Mouse (Mus musculus): Measurements from ENCODE around the gene Anxa8. TPM values are rescaled to one million over a fixed set of nuclear protein-coding genes. Genes with fewer than 3 reads are reported as not detected.

Anxa8 gene
- polyA plus RNA-seq, 1 experiment, result not detected

DNA sequence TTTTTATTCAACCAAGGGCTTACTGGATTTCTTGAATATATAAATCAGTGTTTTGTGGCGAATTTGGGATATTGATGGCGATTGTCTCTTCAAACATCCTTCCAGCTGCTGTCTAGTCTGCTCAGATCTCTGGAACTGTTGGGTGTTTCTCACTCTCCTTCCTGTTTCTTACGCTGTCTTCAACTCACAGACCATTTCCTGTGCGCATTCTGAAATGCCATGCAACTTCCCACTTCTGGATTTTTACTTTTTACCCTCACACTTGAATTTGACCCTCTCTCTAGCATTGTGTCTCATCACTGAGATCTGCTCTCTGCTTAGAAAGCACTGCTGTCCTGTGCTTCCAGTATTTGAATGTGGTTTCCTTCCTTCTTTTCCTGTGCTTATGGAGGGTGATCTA lies 21.8 kb downstream of the Anxa8 start:
- H3K4me3 ChIP-seq (ENCODE audit: insufficient read depth, low read length), result no peak overlapping the region
- TF ChIP-seq CTCF (IDR thresholded peaks at IDR 0.05; ENCODE audit: low read depth, low read length), result no peak
- TF ChIP-seq POLR2A (IDR thresholded peaks at IDR 0.05; ENCODE audit: borderline replicate concordance, low read depth, low read length), result no peak
- peaks cover 5% of the 10 kb centered on the region for H3K4me1 ChIP-seq (ENCODE audit: control insufficient read depth, insufficient read depth, low read length)
- no peak overlapping the region for H3K27ac ChIP-seq (ENCODE audit: insufficient read depth, low read depth, low read length)

GRCm38 (mm10) chr14:34114311-34114710 lies 28.5 kb downstream of the Anxa8 start:
- Histone ChIP-seq H3K27ac (ENCODE audit: insufficient read depth, low read depth, low read length) (no peak overlapping the region), H3K4me3 (ENCODE audit: insufficient read depth, low read length) (no peak overlapping the region), H3K4me1 (ENCODE audit: control insufficient read depth, insufficient read depth, low read length) (no peaks in the 10 kb centered on the region)
- TF ChIP-seq CTCF (IDR thresholded peaks at IDR 0.05; ENCODE audit: low read depth, low read length) (no peak), POLR2A (IDR thresholded peaks at IDR 0.05; ENCODE audit: borderline replicate concordance, low read depth, low read length) (no peak)

- Histone ChIP-seq H3K27ac (ENCODE audit: insufficient read depth, low read depth, low read length) (no peak overlapping the region), H3K4me1 (ENCODE audit: control insufficient read depth, insufficient read depth, low read length) (no peaks in the 10 kb centered on the region), H3K4me3 (ENCODE audit: insufficient read depth, low read length) (no peak overlapping the region)
- TF ChIP-seq POLR2A (IDR thresholded peaks at IDR 0.05; ENCODE audit: borderline replicate concordance, low read depth, low read length) (no peak), CTCF (IDR thresholded peaks at IDR 0.05; ENCODE audit: low read depth, low read length) (no peak)
Measured at GRCm38 (mm10) chr14:34119046-34119723, 33.4 kb downstream of the Anxa8 start.

- Histone ChIP-seq H3K4me1 (ENCODE audit: control insufficient read depth, insufficient read depth, low read length) (no peaks in the 10 kb centered on the region), H3K27ac (ENCODE audit: insufficient read depth, low read depth, low read length) (no peak overlapping the region), H3K4me3 (ENCODE audit: insufficient read depth, low read length) (no peak overlapping the region)
- TF ChIP-seq POLR2A (IDR thresholded peaks at IDR 0.05; ENCODE audit: borderline replicate concordance, low read depth, low read length) (no peak), CTCF (IDR thresholded peaks at IDR 0.05; ENCODE audit: low read depth, low read length) (no peak)
Measured at GRCm38 (mm10) chr14:34120016-34120910, 34.5 kb downstream of the Anxa8 start.

DNA sequence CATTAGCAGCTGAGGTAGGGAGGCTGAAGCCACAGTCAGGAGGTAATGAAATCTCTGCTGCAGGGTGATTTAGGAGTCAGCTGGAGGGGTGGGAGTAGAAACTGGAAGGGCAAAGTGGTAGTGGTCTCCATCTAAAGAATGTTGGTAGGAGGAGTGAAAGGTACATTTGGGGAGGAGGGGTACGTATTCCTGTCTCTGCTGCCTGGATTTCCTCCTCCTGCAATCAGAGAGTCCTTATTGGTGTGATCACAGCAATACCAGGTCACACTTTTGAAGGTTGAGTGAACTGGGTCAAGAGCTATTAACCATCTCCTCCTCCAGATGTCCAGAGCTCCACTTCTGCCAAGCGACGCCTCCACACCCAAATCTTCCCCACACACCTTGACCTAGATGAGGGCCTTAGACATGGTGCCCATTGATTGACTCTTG lies 35.2 kb downstream of the Anxa8 start:
- Histone ChIP-seq H3K4me1 (ENCODE audit: control insufficient read depth, insufficient read depth, low read length) (no peaks in the 10 kb centered on the region), H3K4me3 (ENCODE audit: insufficient read depth, low read length) (no peak overlapping the region), H3K27ac (ENCODE audit: insufficient read depth, low read depth, low read length) (no peak overlapping the region)
- no peak for TF ChIP-seq POLR2A (IDR thresholded peaks at IDR 0.05; ENCODE audit: borderline replicate concordance, low read depth, low read length)
- TF ChIP-seq CTCF (IDR thresholded peaks at IDR 0.05; ENCODE audit: low read depth, low read length), result no peak

GRCm38 (mm10) chr14:34121691-34122090 lies 35.9 kb downstream of the Anxa8 start:
- no peak overlapping the region for H3K4me3 ChIP-seq (ENCODE audit: insufficient read depth, low read length)
- H3K4me1 ChIP-seq (ENCODE audit: control insufficient read depth, insufficient read depth, low read length), result no peaks in the 10 kb centered on the region
- TF ChIP-seq POLR2A (IDR thresholded peaks at IDR 0.05; ENCODE audit: borderline replicate concordance, low read depth, low read length), result no peak
- H3K27ac ChIP-seq (ENCODE audit: insufficient read depth, low read depth, low read length), result no peak overlapping the region

DNA sequence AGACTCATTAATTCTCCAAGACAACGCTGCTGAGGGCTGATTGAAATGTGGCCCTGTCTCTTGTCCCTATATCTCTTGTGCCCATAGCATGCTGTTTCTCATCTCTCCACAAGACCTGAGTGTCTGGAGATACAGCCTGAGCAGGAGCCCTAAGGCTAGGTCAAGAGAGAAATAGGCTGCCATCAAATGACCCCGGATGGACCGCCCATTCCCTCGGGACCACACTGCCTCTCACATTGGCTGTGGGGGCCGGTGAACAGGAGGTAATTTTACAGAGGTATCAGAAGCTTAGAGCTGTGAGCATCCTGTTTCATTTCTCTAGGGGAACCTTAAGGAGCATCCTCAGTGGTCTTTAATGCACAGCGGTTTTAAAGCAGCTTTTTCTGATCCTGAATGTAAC lies 45.4 kb downstream of the Anxa8 start:
- Histone ChIP-seq H3K4me1 (ENCODE audit: control insufficient read depth, insufficient read depth, low read length) (no peaks in the 10 kb centered on the region), H3K4me3 (ENCODE audit: insufficient read depth, low read length) (no peak overlapping the region), H3K27ac (ENCODE audit: insufficient read depth, low read depth, low read length) (no peak overlapping the region)
- TF ChIP-seq CTCF (IDR thresholded peaks at IDR 0.05; ENCODE audit: low read depth, low read length) (no peak), POLR2A (IDR thresholded peaks at IDR 0.05; ENCODE audit: borderline replicate concordance, low read depth, low read length) (no peak)

GRCm38 (mm10) chr14:34135391-34135790 lies 49.6 kb downstream of the Anxa8 start:
- TF ChIP-seq POLR2A (IDR thresholded peaks at IDR 0.05; ENCODE audit: borderline replicate concordance, low read depth, low read length) (no peak), CTCF (IDR thresholded peaks at IDR 0.05; ENCODE audit: low read depth, low read length) (no peak)
- Histone ChIP-seq H3K4me1 (ENCODE audit: control insufficient read depth, insufficient read depth, low read length) (no peaks in the 10 kb centered on the region), H3K27ac (ENCODE audit: insufficient read depth, low read depth, low read length) (no peak overlapping the region), H3K4me3 (ENCODE audit: insufficient read depth, low read length) (no peak overlapping the region)

DNA sequence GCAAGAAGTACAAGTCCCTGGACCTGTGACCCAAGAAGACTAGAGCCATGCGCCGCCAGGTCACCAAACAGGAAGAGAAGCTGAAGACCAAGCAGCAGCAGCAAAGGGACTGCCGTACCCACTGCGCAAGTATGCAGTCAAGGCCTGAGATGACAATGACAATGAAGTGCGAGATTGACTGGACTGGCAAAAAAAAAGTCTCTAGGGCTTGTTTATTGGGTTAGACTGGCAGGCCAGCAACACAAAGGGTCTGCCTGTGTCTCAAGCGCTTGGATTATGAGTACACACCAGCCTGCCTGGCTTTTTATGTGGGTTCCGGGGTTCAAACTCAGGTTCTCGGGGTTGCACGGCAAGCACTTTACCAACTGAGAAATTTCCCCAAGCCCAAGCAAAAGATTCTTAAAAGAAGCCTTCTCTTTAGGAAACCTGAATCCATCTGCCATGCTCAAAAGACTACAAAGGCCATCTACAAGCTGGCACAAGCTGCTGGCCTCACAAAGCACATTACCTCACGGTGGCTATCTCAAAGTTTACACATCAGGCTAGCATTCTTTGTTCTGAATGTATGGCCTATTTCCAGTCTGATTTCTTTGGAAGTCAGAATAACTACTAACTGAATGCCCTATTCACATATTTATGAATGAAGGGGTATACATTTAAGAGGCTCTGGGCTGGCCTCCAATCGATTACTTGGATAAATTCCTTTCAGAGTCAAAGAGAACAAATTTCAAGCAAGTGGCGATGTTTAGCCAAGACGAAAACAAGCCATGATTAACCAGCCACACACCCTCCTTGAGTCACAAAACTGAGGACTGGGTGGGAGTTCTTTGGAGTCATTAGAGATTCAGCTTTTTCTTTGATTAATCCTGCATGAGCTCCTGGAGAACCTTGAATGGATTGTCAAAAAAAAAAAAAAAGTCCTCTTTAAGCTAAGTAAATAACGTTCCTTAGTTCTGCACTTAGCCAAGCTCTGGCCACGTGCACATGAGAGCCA lies 54.2 kb downstream of the Anxa8 start:
- no peaks in the 10 kb centered on the region for H3K4me1 ChIP-seq (ENCODE audit: control insufficient read depth, insufficient read depth, low read length)
- TF ChIP-seq POLR2A (IDR thresholded peaks at IDR 0.05; ENCODE audit: borderline replicate concordance, low read depth, low read length) (no peak), CTCF (IDR thresholded peaks at IDR 0.05; ENCODE audit: low read depth, low read length) (no peak)
- no peak overlapping the region for H3K27ac ChIP-seq (ENCODE audit: insufficient read depth, low read depth, low read length)
- H3K4me3 ChIP-seq (ENCODE audit: insufficient read depth, low read length), result no peak overlapping the region
